Mouse (Mus musculus): ENCODE results near the gene Tm4sf5. TPM values are rescaled to one million over a fixed set of nuclear protein-coding genes. Genes with fewer than 3 reads are reported as not detected.
A peak's percentile ranks its signal among the peaks of the same experiment; 100 is the strongest.
"Not testable (repeated sequence)": the region's sequence is repeated elsewhere in the genome, so short reads cannot be mapped to it uniquely, and the experiment has no call there.

Tm4sf5 gene
- total RNA-seq, 2 experiments from 2014 or later = not detected

GRCm38 (mm10) chr11:70513520-70513919, 8.5 kb downstream of the Tm4sf5 start:
- Histone ChIP-seq H3K27ac (peak overlapping the region; percentile 31), H3K4me3 (no peak overlapping the region)
- peak; percentile 62 for DNase-seq
- TF ChIP-seq CTCF (IDR thresholded peaks at IDR 0.05) = no peak
- intact Hi-C loops (cut with DNase I) = no loop called here

- intact Hi-C loops (cut with DNase I) = no loop called here
Measured at GRCm38 (mm10) chr11:70514288-70514687, 9.2 kb downstream of the Tm4sf5 start, which contains the start of gene Vmo1. Vmo1 (minus strand) TSS chr11:70514616.

GRCm38 (mm10) chr11:70516352-70516751, 11.3 kb downstream of the Tm4sf5 start:
- H3K27ac ChIP-seq = no peak overlapping the region
- no peak for DNase-seq
- intact Hi-C loops (cut with DNase I) = loop anchor here (1.0 to 2.0 kb wide), 2 partner anchors 89 to 238 kb away; no protein-coding TSS in a partner anchor
- peak; percentile 88 for TF ChIP-seq CTCF (IDR thresholded peaks at IDR 0.05)
- H3K4me3 ChIP-seq = no peak overlapping the region

More at GRCm38 (mm10) chr11:70514288-70514687, 9.2 kb downstream of the Tm4sf5 start, which contains the start of gene Vmo1:
- TF ChIP-seq CTCF (IDR thresholded peaks at IDR 0.05) = no peak
- Histone ChIP-seq H3K27ac (peak within 1 kb of the TSS; percentile 31), H3K4me3 (no peak within 1 kb of the TSS)
- no peak for DNase-seq

- no peak overlapping the region for H3K4me3 ChIP-seq
- no peak for TF ChIP-seq CTCF (IDR thresholded peaks at IDR 0.05)
- intact Hi-C loops (cut with DNase I) = no loop called here
Measured at GRCm38 (mm10) chr11:70518436-70518835, 13.4 kb downstream of the Tm4sf5 start.

GRCm38 (mm10) chr11:70518923-70519322, 13.9 kb downstream of the Tm4sf5 start, which contains the start of gene Gltpd2:
Gltpd2 (plus strand) TSS chr11:70519196.
- Histone ChIP-seq H3K4me3 (peak within 1 kb of the TSS; percentile 71), H3K27ac (peak within 1 kb of the TSS; percentile 83)
- intact Hi-C loops (cut with DNase I) = no loop called here
- no peak for DNase-seq
- TF ChIP-seq CTCF (IDR thresholded peaks at IDR 0.05) = no peak

More at GRCm38 (mm10) chr11:70518436-70518835, 13.4 kb downstream of the Tm4sf5 start:
- DNase-seq = no peak
- no peak overlapping the region for H3K27ac ChIP-seq

GRCm38 (mm10) chr11:70520178-70520769, 15.2 kb downstream of the Tm4sf5 start:
- DNase-seq = peak; percentile 69
- intact Hi-C loops (cut with DNase I) = no loop called here
- TF ChIP-seq CTCF (IDR thresholded peaks at IDR 0.05) = peak; percentile 33; the same call in 1 of the 2 replicates
- Histone ChIP-seq H3K27ac (peak overlapping the region; percentile 83), H3K4me3 (peak overlapping the region; percentile 71)

GRCm38 (mm10) chr11:70523306-70523989, 18.4 kb downstream of the Tm4sf5 start:
- intact Hi-C loops (cut with DNase I); H3K27ac ChIP-seq; DNase-seq; H3K4me3 ChIP-seq: not testable (repeated sequence)
- 0 out of 2 replicates have a peak, but pooled peaks have one; percentile 7 for TF ChIP-seq CTCF (IDR thresholded peaks at IDR 0.05)

- DNase-seq = no peak
- Histone ChIP-seq H3K4me3 (peak overlapping the region; percentile 87), H3K27ac (peak overlapping the region; percentile 76)
- intact Hi-C loops (cut with DNase I) = no loop called here
- no peak for TF ChIP-seq CTCF (IDR thresholded peaks at IDR 0.05)
Measured at GRCm38 (mm10) chr11:70524782-70525181, 19.7 kb downstream of the Tm4sf5 start.

GRCm38 (mm10) chr11:70525184-70525678, 20.2 kb downstream of the Tm4sf5 start, which contains the start of gene Psmb6:
Psmb6 (plus strand) TSS chr11:70525367.
- H3K4me3 ChIP-seq = peak within 1 kb of the TSS; percentile 87
- TF ChIP-seq CTCF (IDR thresholded peaks at IDR 0.05) = no peak
- peak within 1 kb of the TSS; percentile 90 for H3K27ac ChIP-seq
- intact Hi-C loops (cut with DNase I) = no loop called here
- DNase-seq = peak; percentile 91

- Histone ChIP-seq H3K4me3 (peak overlapping the region; percentile 87), H3K27ac (peak overlapping the region; percentile 90)
- DNase-seq = no peak
- TF ChIP-seq CTCF (IDR thresholded peaks at IDR 0.05) = no peak
- intact Hi-C loops (cut with DNase I) = no loop called here
Measured at GRCm38 (mm10) chr11:70525726-70526125, 20.7 kb downstream of the Tm4sf5 start.

GRCm38 (mm10) chr11:70526211-70526610, 21.2 kb downstream of the Tm4sf5 start:
- intact Hi-C loops (cut with DNase I) = no loop called here
- TF ChIP-seq CTCF (IDR thresholded peaks at IDR 0.05) = no peak
- no peak for DNase-seq
- Histone ChIP-seq H3K4me3 (peak overlapping the region; percentile 87), H3K27ac (no peak overlapping the region)

GRCm38 (mm10) chr11:70528610-70529009, 23.6 kb downstream of the Tm4sf5 start:
- DNase-seq = no peak
- no peak overlapping the region for H3K4me3 ChIP-seq
- intact Hi-C loops (cut with DNase I) = no loop called here
- H3K27ac ChIP-seq = no peak overlapping the region
- no peak for TF ChIP-seq CTCF (IDR thresholded peaks at IDR 0.05)

- TF ChIP-seq CTCF (IDR thresholded peaks at IDR 0.05) = peak; percentile 7; the same call in 1 of the 2 replicates
- H3K27ac ChIP-seq; DNase-seq; intact Hi-C loops (cut with DNase I); H3K4me3 ChIP-seq: not testable (repeated sequence)
Measured at GRCm38 (mm10) chr11:70531065-70531464, 26.0 kb downstream of the Tm4sf5 start.
